In the genomic region with DNA sequence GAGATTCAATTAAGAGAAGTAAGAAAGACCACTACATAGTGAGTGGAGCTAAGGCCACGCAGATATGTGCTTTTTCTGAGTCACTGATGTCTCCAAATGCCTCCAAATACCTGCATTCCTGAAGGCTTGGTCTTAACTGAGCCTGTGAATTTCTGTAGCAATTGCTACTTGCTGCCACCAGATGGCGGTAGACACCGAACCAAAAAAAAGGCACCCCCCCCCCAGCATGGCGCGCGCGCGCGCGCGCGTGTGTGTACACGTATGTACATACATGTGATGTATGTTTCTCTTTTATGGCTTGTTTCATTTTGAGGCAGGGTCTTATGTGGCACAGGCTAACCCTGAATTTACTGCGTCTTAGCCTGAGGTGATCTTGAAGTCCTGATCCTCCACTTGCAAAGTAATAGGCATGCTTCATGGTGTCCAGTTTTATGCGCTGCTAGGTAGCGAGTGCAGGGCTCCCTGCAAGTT, we compare ENCODE assay signal across 8 mouse cellular contexts. TPM values are rescaled to one million over a fixed set of nuclear protein-coding genes. Genes with fewer than 3 reads are reported as not detected.
DNase-seq lines count a peak whose midpoint lies in the region; ATAC-seq and TF ChIP-seq lines count a peak whose summit lies in the region.

No protein-coding gene starts in this region.

- H3K4me2 ChIP-seq in hindbrain, embryonic 14.5 days (replicated peaks) = peak overlapping the region; percentile 31
- H3K4me2 ChIP-seq in stomach, embryonic 16.5 days (ENCODE audit: low read depth, low read length) = peak overlapping the region; percentile 43

- DNase-seq in gastrocnemius, adult 2 months = no peak
- no peak for DNase-seq in gastrocnemius, postnatal 10 days
- DNase-seq in CD4-positive helper T cell, adult 2 months (ENCODE audit: low read depth, low spot score) = peak; percentile 68
- peak; percentile 34 for DNase-seq in embryo, embryonic 10 days (ENCODE audit: low spot score)
- DNase-seq in hindbrain, embryonic 14.5 days (ENCODE audit: low spot score) = peak; percentile 68
- DNase-seq in left cerebral cortex, adult 18-20 months (ENCODE audit: low spot score in 2 of 2) = no peak

- no peaks in the 10 kb centered on the region for H3K27me3 ChIP-seq in hindbrain, embryonic 14.5 days (ENCODE audit: control insufficient read depth, insufficient read depth, low read length)
- no peaks in the 10 kb centered on the region for H3K27me3 ChIP-seq in megakaryocyte, embryonic 14.5 days (replicated peaks)
- H3K27me3 ChIP-seq in stomach, embryonic 16.5 days (ENCODE audit: control insufficient read depth, insufficient read depth, low read length) = no peaks in the 10 kb centered on the region

- intact Hi-C loops in gastrocnemius, adult 2 months (cut with DNase I) = loop anchor here (5.0 kb wide), 1 partner anchor 337 kb away; the partner anchor contains the start of gene Gm45844

- no peak overlapping the region for H3K27ac ChIP-seq in gastrocnemius, adult 2 months
- no peak overlapping the region for H3K27ac ChIP-seq in hindbrain, embryonic 14.5 days
- H3K27ac ChIP-seq in stomach, embryonic 16.5 days (ENCODE audit: low read length) = no peak overlapping the region

- 21% methylated on average over 16 of the region's 16 CpGs for WGBS in hindbrain, embryonic 14.5 days
- 18% methylated on average over 16 of the region's 16 CpGs for WGBS in stomach, embryonic 16.5 days

- H3K9me3 ChIP-seq in hindbrain, embryonic 14.5 days (ENCODE audit: control insufficient read depth, low read length) = no peaks in the 10 kb centered on the region
- no peaks in the 10 kb centered on the region for H3K9me3 ChIP-seq in megakaryocyte, embryonic 14.5 days
- no peaks in the 10 kb centered on the region for H3K9me3 ChIP-seq in stomach, embryonic 16.5 days (replicated peaks; ENCODE audit: control insufficient read depth, low read length)

- ATAC-seq in hindbrain, embryonic 14.5 days (ENCODE audit: low FRiP score) = peak; percentile 75
- no peak for ATAC-seq in stomach, embryonic 16.5 days (ENCODE audit: insufficient read depth, low FRiP score)

- no peak overlapping the region for H3K9ac ChIP-seq in hindbrain, embryonic 14.5 days
- no peak overlapping the region for H3K9ac ChIP-seq in stomach, embryonic 16.5 days (ENCODE audit: low read length)

- peak; percentile 77 for TF ChIP-seq CTCF in gastrocnemius, adult 2 months (IDR thresholded peaks at IDR 0.05)

- H3K4me3 ChIP-seq in gastrocnemius, adult 2 months = peak overlapping the region; percentile 45
- H3K4me3 ChIP-seq in hindbrain, embryonic 14.5 days (replicated peaks; ENCODE audit: low read length) = no peak overlapping the region
- H3K4me3 ChIP-seq in megakaryocyte, embryonic 14.5 days (replicated peaks) = peak overlapping the region; percentile 80
- peak overlapping the region; percentile 11 for H3K4me3 ChIP-seq in stomach, embryonic 16.5 days (replicated peaks; ENCODE audit: low read length)

- no peaks in the 10 kb centered on the region for H3K36me3 ChIP-seq in hindbrain, embryonic 14.5 days (replicated peaks; ENCODE audit: control insufficient read depth, insufficient read depth)
- no peaks in the 10 kb centered on the region for H3K36me3 ChIP-seq in megakaryocyte, embryonic 14.5 days (replicated peaks; ENCODE audit: low read length)
- H3K36me3 ChIP-seq in stomach, embryonic 16.5 days (ENCODE audit: control insufficient read depth, insufficient read depth, low read length) = no peaks in the 10 kb centered on the region

- no peaks in the 10 kb centered on the region for H3K4me1 ChIP-seq in hindbrain, embryonic 14.5 days (replicated peaks; ENCODE audit: control insufficient read depth, insufficient read depth, low read length)
- H3K4me1 ChIP-seq in megakaryocyte, embryonic 14.5 days = peaks cover 6% of the 10 kb centered on the region; the same call in 1 of the 2 replicates
- H3K4me1 ChIP-seq in stomach, embryonic 16.5 days (ENCODE audit: control insufficient read depth, insufficient read depth, low read length) = no peaks in the 10 kb centered on the region

RNA-seq across cellular contexts. Expression of gene Aurkc, which starts 54.3 kb away (rescaled TPM):
- not detected for total RNA-seq in gastrocnemius, adult 2 months (2021)
- not detected for total RNA-seq in gastrocnemius, postnatal 10 days (2021)
- polyA plus RNA-seq in hindbrain, embryonic 14.5 days (2014; fragmentation: Nextera tagmentation; extraction: Ambion mirVana) = not detected in 2 replicates
- polyA plus RNA-seq in megakaryocyte, embryonic 14.5 days (2012; ENCODE audit: insufficient read depth, low replicate concordance) = not detected in 2 replicates
- not detected in 2 replicates for polyA plus RNA-seq in stomach, embryonic 16.5 days (2015; fragmentation: Nextera tagmentation; extraction: Ambion mirVana)
- total RNA-seq in left cerebral cortex, adult 18-20 months (2021) = not detected

Comparison
In these comparisons a context has a peak if more than half of its experiments do, and no peak if none do; other contexts are left out.
1. DNase-seq: peak in CD4-positive helper T cell, adult 2 months (single experiment), embryo, embryonic 10 days (single experiment) and hindbrain, embryonic 14.5 days (single experiment); none in gastrocnemius, adult 2 months (single experiment), gastrocnemius, postnatal 10 days (single experiment) and left cerebral cortex, adult 18-20 months (0 of 2).